Mouse (Mus musculus) gastrocnemius, postnatal 25 days (tissue): ENCODE results near the gene Shisal2b. TPM values are rescaled to one million over a fixed set of nuclear protein-coding genes. Genes with fewer than 3 reads are reported as not detected.
"Not testable (repeated sequence)": the region's sequence is repeated elsewhere in the genome, so short reads cannot be mapped to it uniquely, and the experiment has no call there.

Source experiments
- DNase-seq: peaks from one replicate; pipeline ENCODE4 v3.0.0; 2022
- long read RNA-seq, 2 experiments: library from polyadenylated mRNA; stranded (forward); transcript quantifications; one replicate each; pipeline ENCODE4 v2.0.0; 2021
- total RNA-seq, 2 experiments: library from RNA; stranded (reverse); gene quantifications; 1 replicate in 1 of 2; 2 replicates in 1 of 2; pipeline ENCODE4 v1.2.3; 2021

Gene Shisal2b
- total RNA-seq: under 1 TPM in 1 of 2 experiments, not detected in 1; 0.36 TPM
- long read RNA-seq, experiment 1: 0 reads
- long read RNA-seq, experiment 2, partial matches to known transcripts: 0 of 1 reads
- long read RNA-seq, experiment 2, other reads (novel, unspliced or antisense): 0 of 1 reads

GRCm38 (mm10) chr13:104863127-104863979 lies at the start of gene Shisal2b:
Gene Shisal2b, minus strand, starts transcription at chr13:104863893.
- DNase-seq: peak; percentile 6

GRCm38 (mm10) chr13:104911626-104912025 lies 47.9 kb upstream of the Shisal2b start:
- not testable (repeated sequence) for DNase-seq

- not testable (repeated sequence) for DNase-seq
These were observed 47.3 kb upstream of the Shisal2b start for GRCm38 (mm10) chr13:104911006-104911405.

GRCm38 (mm10) chr13:104908691-104909090 lies 45.0 kb upstream of the Shisal2b start:
- no peak for DNase-seq

GRCm38 (mm10) chr13:104894771-104895170 lies 31.1 kb upstream of the Shisal2b start:
- no peak for DNase-seq

GRCm38 (mm10) chr13:104892337-104892736 lies 28.6 kb upstream of the Shisal2b start:
- no peak for DNase-seq

GRCm38 (mm10) chr13:104886308-104887032 lies 22.8 kb upstream of the Shisal2b start:
- no peak for DNase-seq

- DNase-seq: no peak
These were observed 20.0 kb upstream of the Shisal2b start for GRCm38 (mm10) chr13:104883566-104884249.

- DNase-seq: no peak
These were observed 14.8 kb upstream of the Shisal2b start for GRCm38 (mm10) chr13:104878508-104878907.

GRCm38 (mm10) chr13:104869907-104870306 lies 6.2 kb upstream of the Shisal2b start:
- no peak for DNase-seq

GRCm38 (mm10) chr13:104866726-104867125 lies 3.0 kb upstream of the Shisal2b start:
- no peak for DNase-seq

GRCm38 (mm10) chr13:104853645-104854044 lies 10.0 kb downstream of the Shisal2b start:
- no peak for DNase-seq

GRCm38 (mm10) chr13:104843295-104844089 lies 20.2 kb downstream of the Shisal2b start:
- DNase-seq: no peak

GRCm38 (mm10) chr13:104841937-104842336 lies 21.8 kb downstream of the Shisal2b start:
- no peak for DNase-seq

GRCm38 (mm10) chr13:104837628-104838027 lies 26.1 kb downstream of the Shisal2b start:
- DNase-seq: no peak

GRCm38 (mm10) chr13:104832811-104833210 lies 30.9 kb downstream of the Shisal2b start:
- DNase-seq: no peak

GRCm38 (mm10) chr13:104825470-104825869 lies 38.2 kb downstream of the Shisal2b start:
- DNase-seq: no peak

- DNase-seq: no peak
These were observed 41.3 kb downstream of the Shisal2b start for GRCm38 (mm10) chr13:104822411-104822838.

- DNase-seq: no peak
These were observed 41.8 kb downstream of the Shisal2b start for GRCm38 (mm10) chr13:104821908-104822307.

- DNase-seq: no peak
These were observed 42.5 kb downstream of the Shisal2b start for GRCm38 (mm10) chr13:104821192-104821591.

GRCm38 (mm10) chr13:104817696-104818095 lies 46.0 kb downstream of the Shisal2b start:
- no peak for DNase-seq
